Comparison of ENCODE assay signal across 9 mouse cellular contexts in genomic region chr11:117870688-117871365, GRCm38 (mm10). TPM values are rescaled to one million over a fixed set of nuclear protein-coding genes. Genes with fewer than 3 reads are reported as not detected.
DNase-seq lines count a peak whose midpoint lies in the region; ATAC-seq and TF ChIP-seq lines count a peak whose summit lies in the region.
"Had no signal": no experiment of that assay in that cellular context is flagged by ENCODE, and none has a peak within 500 bp of the region (broad histone marks: within the 10 kb centered on the region; RNA-seq: fewer than 3 reads in every experiment).

No protein-coding gene starts in this region.

- H3K9me3 ChIP-seq in intestine, embryonic 16.5 days (ENCODE audit: control insufficient read depth, low read length), result no peaks in the 10 kb centered on the region
- no peaks in the 10 kb centered on the region for H3K9me3 ChIP-seq in limb, embryonic 10.5 days (replicated peaks)
- H3K9me3 ChIP-seq in stomach, embryonic 14.5 days (ENCODE audit: control insufficient read depth, low read depth, low read length), result no peaks in the 10 kb centered on the region

- 36% methylated on average over 12 of the region's 12 CpGs for WGBS in intestine, embryonic 16.5 days
- WGBS in limb, embryonic 10.5 days, result 36% methylated on average over 12 of the region's 12 CpGs
- WGBS in stomach, embryonic 14.5 days, result 34% methylated on average over 12 of the region's 12 CpGs

- peaks cover 19% of the 10 kb centered on the region for H3K4me1 ChIP-seq in intestine, embryonic 16.5 days (ENCODE audit: control insufficient read depth, insufficient read depth, low read length)
- peaks cover 44% of the 10 kb centered on the region for H3K4me1 ChIP-seq in limb, embryonic 10.5 days
- peaks cover 7% of the 10 kb centered on the region; the same call in 1 of the 2 replicates for H3K4me1 ChIP-seq in stomach, embryonic 14.5 days (ENCODE audit: control insufficient read depth, insufficient read depth, low read length)

- intact Hi-C loops in gastrocnemius, adult 2 months (cut with DNase I), result loop anchor here (1.0 to 2.0 kb wide), 3 partner anchors 40 to 232 kb away; no protein-coding TSS in a partner anchor

- DNase-seq in urinary bladder, adult 18-20 months (ENCODE audit: low spot score in 2 of 2), result peak; percentile 35 to 57
- DNase-seq in urinary bladder, adult 2 months (ENCODE audit: low spot score), result no peak
- DNase-seq in cerebellum, postnatal 36 days, result peak; percentile 81 to 87
- peak; percentile 76 for DNase-seq in gastrocnemius, adult 2 months
- peak; percentile 82 for DNase-seq in limb, embryonic 10.5 days (ENCODE audit: low spot score)
- peak; percentile 27 to 64 for DNase-seq in monocyte, adult 2 months (ENCODE audit: low read depth in 1 of 2, low spot score in 2 of 2)

- H3K36me3 ChIP-seq in intestine, embryonic 16.5 days (ENCODE audit: control insufficient read depth, insufficient read depth, low read length), result no peaks in the 10 kb centered on the region; the same call in 1 of the 2 replicates
- H3K36me3 ChIP-seq in limb, embryonic 10.5 days, result no peaks in the 10 kb centered on the region
- H3K36me3 ChIP-seq in stomach, embryonic 14.5 days (ENCODE audit: control insufficient read depth, insufficient read depth, low read length), result no peaks in the 10 kb centered on the region

- no peak overlapping the region for H3K4me3 ChIP-seq in gastrocnemius, adult 2 months
- H3K4me3 ChIP-seq in intestine, embryonic 16.5 days (ENCODE audit: low read length), result no peak overlapping the region
- no peak overlapping the region for H3K4me3 ChIP-seq in limb, embryonic 10.5 days
- H3K4me3 ChIP-seq in stomach, embryonic 14.5 days (ENCODE audit: low read depth, low read length), result no peak overlapping the region

- 0 out of 2 replicates have a peak overlapping the region, but pooled peaks have one; percentile 24 for H3K9ac ChIP-seq in intestine, embryonic 16.5 days (ENCODE audit: low read depth, low read length)
- no peak overlapping the region for H3K9ac ChIP-seq in stomach, embryonic 14.5 days (replicated peaks; ENCODE audit: low read depth, low read length)

- no peak; the same call in none of the 2 replicates for TF ChIP-seq CTCF in gastrocnemius, adult 2 months (IDR thresholded peaks at IDR 0.05)

- no peaks in the 10 kb centered on the region for H3K27me3 ChIP-seq in intestine, embryonic 16.5 days (replicated peaks; ENCODE audit: control insufficient read depth, insufficient read depth, low read length)
- H3K27me3 ChIP-seq in limb, embryonic 10.5 days (ENCODE audit: low read depth, poor library complexity, severe bottlenecking), result peaks cover 25% of the 10 kb centered on the region
- H3K27me3 ChIP-seq in stomach, embryonic 14.5 days (ENCODE audit: control insufficient read depth, insufficient read depth, low read length), result no peaks in the 10 kb centered on the region

- ATAC-seq in intestine, embryonic 16.5 days, result 0 out of 2 replicates have a peak, but pooled peaks have one; percentile 7
- ATAC-seq in stomach, embryonic 14.5 days (ENCODE audit: insufficient number of reproducible peaks, insufficient read depth, low FRiP score, low read depth), result peak; percentile 12; the same call in 1 of the 2 replicates

- no peak overlapping the region for H3K4me2 ChIP-seq in intestine, embryonic 16.5 days (ENCODE audit: low read depth, low read length)
- peak overlapping the region; percentile 12; the same call in 1 of the 2 replicates for H3K4me2 ChIP-seq in stomach, embryonic 14.5 days (replicated peaks; ENCODE audit: low read depth, low read length)

- H3K27ac ChIP-seq in gastrocnemius, adult 2 months, result no peak overlapping the region
- H3K27ac ChIP-seq in intestine, embryonic 16.5 days (ENCODE audit: low read length), result no peak overlapping the region
- 0 out of 2 replicates have a peak overlapping the region, but pooled peaks have one; percentile 19 for H3K27ac ChIP-seq in limb, embryonic 10.5 days
- no peak overlapping the region for H3K27ac ChIP-seq in stomach, embryonic 14.5 days (ENCODE audit: low read length)

RNA-seq across cellular contexts. Expression of gene Tha1, which starts 2.5 kb away (rescaled TPM):
- 13.7 and 16.3 TPM in 2 replicates for polyA plus RNA-seq in urinary bladder, adult 2 months (2012; rRNA removed)
- total RNA-seq in gastrocnemius, adult 2 months (2021), result 1 to 10 TPM; 3.8 to 5.2 TPM
- 12.2 and 13.7 TPM in 2 replicates for polyA plus RNA-seq in intestine, embryonic 16.5 days (2015; fragmentation: Nextera tagmentation; extraction: Ambion mirVana)
- 2.4 and 3.3 TPM in 2 replicates for polyA plus RNA-seq in limb, embryonic 10.5 days (2016; fragmentation: Nextera tagmentation; extraction: Ambion mirVana)
- 5.8 and 6.4 TPM in 2 replicates for polyA plus RNA-seq in stomach, embryonic 14.5 days (2014; fragmentation: Nextera tagmentation; extraction: Ambion mirVana)

RNA-seq across cellular contexts. Expression of gene Tmem235, which starts 10.3 kb away (rescaled TPM):
- polyA plus RNA-seq in urinary bladder, adult 2 months (2012; rRNA removed), result not detected in 2 replicates
- not detected for total RNA-seq in gastrocnemius, adult 2 months (2021)
- polyA plus RNA-seq in intestine, embryonic 16.5 days (2015; fragmentation: Nextera tagmentation; extraction: Ambion mirVana), result 0.07 TPM in 1 of 2 replicates, not detected in the other
- not detected in 2 replicates for polyA plus RNA-seq in limb, embryonic 10.5 days (2016; fragmentation: Nextera tagmentation; extraction: Ambion mirVana)
- not detected in 2 replicates for polyA plus RNA-seq in stomach, embryonic 14.5 days (2014; fragmentation: Nextera tagmentation; extraction: Ambion mirVana)
- total RNA-seq: adrenal gland, postnatal 4 days had no signal

RNA-seq across cellular contexts. Expression of gene Birc5, which starts 21.8 kb away (rescaled TPM):
- 3.3 and 4.3 TPM in 2 replicates for polyA plus RNA-seq in urinary bladder, adult 2 months (2012; rRNA removed)
- not detected for total RNA-seq in gastrocnemius, adult 2 months (2021)
- polyA plus RNA-seq in intestine, embryonic 16.5 days (2015; fragmentation: Nextera tagmentation; extraction: Ambion mirVana), result 259 and 306 TPM in 2 replicates
- 395 and 434 TPM in 2 replicates for polyA plus RNA-seq in limb, embryonic 10.5 days (2016; fragmentation: Nextera tagmentation; extraction: Ambion mirVana)
- 287 and 307 TPM in 2 replicates for polyA plus RNA-seq in stomach, embryonic 14.5 days (2014; fragmentation: Nextera tagmentation; extraction: Ambion mirVana)

RNA-seq across cellular contexts. Expression of gene Tk1, which starts 44.9 kb away (rescaled TPM):
- polyA plus RNA-seq in urinary bladder, adult 2 months (2012; rRNA removed), result 6.5 and 8.8 TPM in 2 replicates
- total RNA-seq in gastrocnemius, adult 2 months (2021), result 1 to 10 TPM; 2.5 to 2.8 TPM
- polyA plus RNA-seq in intestine, embryonic 16.5 days (2015; fragmentation: Nextera tagmentation; extraction: Ambion mirVana), result 119 and 147 TPM in 2 replicates
- polyA plus RNA-seq in limb, embryonic 10.5 days (2016; fragmentation: Nextera tagmentation; extraction: Ambion mirVana), result 170 and 183 TPM in 2 replicates
- 133 and 149 TPM in 2 replicates for polyA plus RNA-seq in stomach, embryonic 14.5 days (2014; fragmentation: Nextera tagmentation; extraction: Ambion mirVana)

RNA-seq across cellular contexts. Expression of gene Afmid, which starts 45.1 kb away (rescaled TPM):
- polyA plus RNA-seq in urinary bladder, adult 2 months (2012; rRNA removed), result 11.8 and 13.1 TPM in 2 replicates
- total RNA-seq in gastrocnemius, adult 2 months (2021), result 1 to 10 TPM; 3.1 to 3.3 TPM
- 9.6 and 10.7 TPM in 2 replicates for polyA plus RNA-seq in intestine, embryonic 16.5 days (2015; fragmentation: Nextera tagmentation; extraction: Ambion mirVana)
- 2.4 and 3.3 TPM in 2 replicates for polyA plus RNA-seq in limb, embryonic 10.5 days (2016; fragmentation: Nextera tagmentation; extraction: Ambion mirVana)
- 6.4 and 7.1 TPM in 2 replicates for polyA plus RNA-seq in stomach, embryonic 14.5 days (2014; fragmentation: Nextera tagmentation; extraction: Ambion mirVana)

Comparison
In these comparisons a context has a peak if more than half of its experiments do, and no peak if none do; other contexts are left out.
1. RNA of gene Birc5, which starts 21.8 kb away (polyA plus RNA-seq): 395 to 434 TPM in limb, embryonic 10.5 days, 287 to 307 TPM in stomach, embryonic 14.5 days and 259 to 306 TPM in intestine, embryonic 16.5 days; 3.3 to 4.3 TPM in urinary bladder, adult 2 months; every median in the first group is over 10 times any median in the second.